8 mouse cellular contexts compared by ENCODE assay signal in genomic region chr11:87426450-87427250, GRCm38 (mm10). TPM values are rescaled to one million over a fixed set of nuclear protein-coding genes. Genes with fewer than 3 reads are reported as not detected.
DNase-seq lines count a peak whose midpoint lies in the region; ATAC-seq and TF ChIP-seq lines count a peak whose summit lies in the region.
"Not testable (repeated sequence)": the region's sequence is repeated elsewhere in the genome, so short reads cannot be mapped to it uniquely, and the experiment has no call there.

No protein-coding gene starts in this region.

- peak overlapping the region; percentile 52 for H3K9ac ChIP-seq in embryonic facial prominence, embryonic 13.5 days
- peak overlapping the region; percentile 10; the same call in 1 of the 2 replicates for H3K9ac ChIP-seq in heart, adult 2 months (ENCODE audit: low read depth, low read length)
- H3K9ac ChIP-seq in limb, embryonic 11.5 days (ENCODE audit: low read length): not testable (repeated sequence)
- H3K9ac ChIP-seq in midbrain, embryonic 13.5 days (replicated peaks): 0 out of 2 replicates have a peak overlapping the region, but pooled peaks have one; percentile 53

- WGBS in embryonic facial prominence, embryonic 13.5 days: under 1% methylated on average over 24 of the region's 24 CpGs
- 4% methylated on average over 24 of the region's 24 CpGs for WGBS in heart, adult 2 months
- WGBS in kidney, adult 2 months: 1% methylated on average over 24 of the region's 24 CpGs
- WGBS in limb, embryonic 11.5 days: under 1% methylated on average over 24 of the region's 24 CpGs
- under 1% methylated on average over 24 of the region's 24 CpGs for WGBS in midbrain, embryonic 13.5 days
- WGBS in small intestine, adult 2 months: under 1% methylated on average over 24 of the region's 24 CpGs

- H3K27me3 ChIP-seq in embryonic facial prominence, embryonic 13.5 days; heart, adult 2 months (ENCODE audit: control insufficient read depth, insufficient read depth, low read length); kidney, adult 2 months (replicated peaks; ENCODE audit: control insufficient read depth, insufficient read depth, low read length); limb, embryonic 11.5 days (ENCODE audit: control insufficient read depth, insufficient read depth, low read length); midbrain, embryonic 13.5 days; small intestine, adult 2 months (ENCODE audit: control insufficient read depth, insufficient read depth, low read length): not testable (repeated sequence)

- ATAC-seq in embryonic facial prominence, embryonic 13.5 days (ENCODE audit: insufficient number of reproducible peaks, insufficient read depth, low FRiP score, low TSS enrichment, low read depth): peak; percentile 91
- peak; percentile 89 for ATAC-seq in limb, embryonic 11.5 days (ENCODE audit: insufficient number of reproducible peaks, low FRiP score, low TSS enrichment, low read depth)
- ATAC-seq in midbrain, embryonic 13.5 days: peak; percentile 95

- not testable (repeated sequence) for H3K9me3 ChIP-seq in embryonic facial prominence, embryonic 13.5 days; limb, embryonic 11.5 days (ENCODE audit: control insufficient read depth, low read length); midbrain, embryonic 13.5 days

- peak; percentile 89 for DNase-seq in 3134 (ENCODE audit: extremely low read depth, insufficient read length, low spot score)
- peak; percentile 83 to 89 for DNase-seq in adrenal gland, postnatal 36 days
- peak; percentile 77 to 86 for DNase-seq in heart, adult 2 months
- DNase-seq in kidney, adult 2 months: peak; percentile 92
- DNase-seq in limb, embryonic 11.5 days (ENCODE audit: low spot score): peak; percentile 83

- intact Hi-C loops in heart, adult 2 months (cut with DNase I): loop anchor here (1.0 to 2.0 kb wide), 3 partner anchors 16 to 42 kb away; no protein-coding TSS in a partner anchor

- not testable (repeated sequence) for H3K79me2 ChIP-seq in heart, adult 2 months (replicated peaks; ENCODE audit: control insufficient read depth, insufficient read depth, low read length)

- H3K4me2 ChIP-seq in embryonic facial prominence, embryonic 13.5 days: peak overlapping the region; percentile 56
- 0 out of 2 replicates have a peak overlapping the region, but pooled peaks have one; percentile 33 for H3K4me2 ChIP-seq in limb, embryonic 11.5 days (ENCODE audit: low read depth, severe bottlenecking)
- peak overlapping the region; percentile 52 for H3K4me2 ChIP-seq in midbrain, embryonic 13.5 days (replicated peaks)

- peak overlapping the region; percentile 40 for H3K4me3 ChIP-seq in embryonic facial prominence, embryonic 13.5 days
- peak overlapping the region; percentile 49 for H3K4me3 ChIP-seq in heart, adult 2 months
- not testable (repeated sequence) for H3K4me3 ChIP-seq in kidney, adult 2 months (ENCODE audit: insufficient read depth, low read depth, low read length); small intestine, adult 2 months (ENCODE audit: low read depth, low read length)
- H3K4me3 ChIP-seq in limb, embryonic 11.5 days (ENCODE audit: low read depth, low read length): peak overlapping the region; percentile 17; the same call in 1 of the 2 replicates
- H3K4me3 ChIP-seq in midbrain, embryonic 13.5 days (replicated peaks): peak overlapping the region; percentile 37

- not testable (repeated sequence) for H3K36me3 ChIP-seq in embryonic facial prominence, embryonic 13.5 days; heart, adult 2 months (ENCODE audit: control insufficient read depth, insufficient read depth, low read length); kidney, adult 2 months (ENCODE audit: control insufficient read depth, insufficient read depth, low read length); limb, embryonic 11.5 days (ENCODE audit: control insufficient read depth, insufficient read depth, low read length); midbrain, embryonic 13.5 days; small intestine, adult 2 months (ENCODE audit: control insufficient read depth, insufficient read depth, low read length)

- TF ChIP-seq POLR2A in heart, adult 2 months (IDR thresholded peaks at IDR 0.05; ENCODE audit: insufficient read depth, low read depth, low read length): peak; percentile 100
- TF ChIP-seq POLR2A in kidney, adult 2 months (IDR thresholded peaks at IDR 0.05; ENCODE audit: low read depth, low read length): peak; percentile 99
- TF ChIP-seq POLR2A in small intestine, adult 2 months (IDR thresholded peaks at IDR 0.05; ENCODE audit: low read depth, low read length): peak; percentile 93

- TF ChIP-seq CTCF in heart, adult 2 months (IDR thresholded peaks at IDR 0.05); kidney, adult 2 months (conservative IDR thresholded peaks at IDR 0.05; ENCODE audit: insufficient read depth, insufficient read length, low read depth, low read length); small intestine, adult 2 months (IDR thresholded peaks at IDR 0.05; ENCODE audit: extremely low read depth, insufficient read length, insufficient replicate concordance, low read depth, low read length): not testable (repeated sequence)

- H3K27ac ChIP-seq in embryonic facial prominence, embryonic 13.5 days: peak overlapping the region; percentile 87
- peak overlapping the region; percentile 93 for H3K27ac ChIP-seq in heart, adult 2 months
- peak overlapping the region; percentile 82 for H3K27ac ChIP-seq in kidney, adult 2 months (ENCODE audit: insufficient read depth, low read depth, low read length)
- H3K27ac ChIP-seq in limb, embryonic 11.5 days (replicated peaks; ENCODE audit: low read depth, low read length): not testable (repeated sequence)
- peak overlapping the region; percentile 78 for H3K27ac ChIP-seq in midbrain, embryonic 13.5 days
- peak overlapping the region; percentile 8; the same call in 1 of the 2 replicates for H3K27ac ChIP-seq in small intestine, adult 2 months (ENCODE audit: insufficient read depth, low read depth, low read length)

- H3K4me1 ChIP-seq in embryonic facial prominence, embryonic 13.5 days; heart, adult 2 months (ENCODE audit: control insufficient read depth, insufficient read depth, low read length); kidney, adult 2 months (ENCODE audit: control insufficient read depth, insufficient read depth, low read length); limb, embryonic 11.5 days (ENCODE audit: control insufficient read depth, insufficient read depth, low read length); small intestine, adult 2 months (ENCODE audit: control insufficient read depth, insufficient read depth, insufficient read length, low read length): not testable (repeated sequence)
- peaks cover 10% of the 10 kb centered on the region for H3K4me1 ChIP-seq in midbrain, embryonic 13.5 days (replicated peaks)

- peak; percentile 99 for TF ChIP-seq EP300 in heart, adult 2 months (IDR thresholded peaks at IDR 0.05; ENCODE audit: insufficient read depth, low read depth, low read length)

RNA-seq across cellular contexts. Expression of gene Tex14, which starts 21.8 kb away (rescaled TPM):
- total RNA-seq in adrenal gland, postnatal 36 days (2021): under 1 TPM; 0.36 to 0.95 TPM
- polyA plus RNA-seq in embryonic facial prominence, embryonic 13.5 days (2015; fragmentation: Nextera tagmentation; extraction: Ambion mirVana): 0.04 and 0.26 TPM in 2 replicates
- under 1 TPM in 1 of 2 experiments, not detected in 1; 0.23 TPM for total RNA-seq in heart, adult 2 months (2021)
- polyA plus RNA-seq in heart, adult 2 months (2012; rRNA removed): 0.08 and 0.35 TPM in 2 replicates
- polyA plus RNA-seq in kidney, adult 2 months (2012; rRNA removed): 0.08 and 0.34 TPM in 2 replicates
- polyA plus RNA-seq in limb, embryonic 11.5 days (2014; fragmentation: Nextera tagmentation; extraction: Ambion mirVana): 0.13 and 0.60 TPM in 2 replicates
- 0.19 and 0.38 TPM in 2 replicates for polyA plus RNA-seq in midbrain, embryonic 13.5 days (2015; fragmentation: Nextera tagmentation; extraction: Ambion mirVana)
- 0.19 TPM in 1 of 2 replicates, not detected in the other for polyA plus RNA-seq in small intestine, adult 2 months (2012; rRNA removed)

RNA-seq across cellular contexts. Expression of gene Rad51c, which starts 21.9 kb away (rescaled TPM):
- 1 to 10 TPM; 2.0 to 3.1 TPM for total RNA-seq in adrenal gland, postnatal 36 days (2021)
- polyA plus RNA-seq in embryonic facial prominence, embryonic 13.5 days (2015; fragmentation: Nextera tagmentation; extraction: Ambion mirVana): 8.2 and 9.3 TPM in 2 replicates
- 1 to 10 TPM in 1 of 2 experiments, under 1 TPM in 1; 0.89 to 1.7 TPM for total RNA-seq in heart, adult 2 months (2021)
- 0.35 and 0.97 TPM in 2 replicates for polyA plus RNA-seq in heart, adult 2 months (2012; rRNA removed)
- 0.46 and 0.77 TPM in 2 replicates for polyA plus RNA-seq in kidney, adult 2 months (2012; rRNA removed)
- polyA plus RNA-seq in limb, embryonic 11.5 days (2014; fragmentation: Nextera tagmentation; extraction: Ambion mirVana): 14.3 and 14.5 TPM in 2 replicates
- 5.9 and 6.3 TPM in 2 replicates for polyA plus RNA-seq in midbrain, embryonic 13.5 days (2015; fragmentation: Nextera tagmentation; extraction: Ambion mirVana)
- 0.05 and 0.37 TPM in 2 replicates for polyA plus RNA-seq in small intestine, adult 2 months (2012; rRNA removed)
